Mouse (Mus musculus): ENCODE data around the gene Nrxn3.

DNA sequence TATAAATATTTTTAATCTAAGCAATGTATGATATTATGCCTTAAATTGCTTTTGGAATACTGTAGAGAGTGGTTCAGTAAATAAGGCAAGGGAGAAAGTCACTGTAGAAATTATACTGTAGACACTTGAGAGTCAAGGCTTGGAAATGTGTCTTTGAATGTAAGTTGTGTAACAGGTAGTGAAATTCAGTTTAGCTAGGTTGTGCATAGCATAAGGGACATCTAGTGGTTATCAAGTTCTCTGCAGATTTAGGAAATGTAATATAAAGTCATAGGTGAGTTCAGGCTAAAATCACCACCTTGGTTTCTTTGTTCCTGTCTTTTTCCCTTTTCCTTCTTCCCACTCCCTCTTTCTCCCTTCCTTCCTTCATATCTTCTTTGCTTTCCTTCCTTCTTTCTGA is 518.9 kb downstream of the Nrxn3 start:
- TF ChIP-seq POLR2A (IDR thresholded peaks at IDR 0.05; ENCODE audit: borderline replicate concordance, low read depth, low read length) (no peak), CTCF (IDR thresholded peaks at IDR 0.05; ENCODE audit: low read depth, low read length) (no peak)
